Mouse (Mus musculus) heart, adult 2 months (tissue): ENCODE measurements around the gene Herc1.

ENCODE experiments used
- CTCF ChIP-seq: fragments of 200-600 bp; IDR thresholded peaks from 2 replicates; pipeline ENCODE4 v1.8.1; 2022; ENCODE audit warnings: antibody characterized with exemption, mild to moderate bottlenecking, moderate library complexity
- POLR2A ChIP-seq: fragments of 200-500 bp; IDR thresholded peaks from 2 replicates; pipeline ENCODE4 v1.6.1; 2011; ENCODE audit warnings: mild to moderate bottlenecking, low read depth, low read length, control low read depth; ENCODE audit not compliant: insufficient read depth

DNA sequence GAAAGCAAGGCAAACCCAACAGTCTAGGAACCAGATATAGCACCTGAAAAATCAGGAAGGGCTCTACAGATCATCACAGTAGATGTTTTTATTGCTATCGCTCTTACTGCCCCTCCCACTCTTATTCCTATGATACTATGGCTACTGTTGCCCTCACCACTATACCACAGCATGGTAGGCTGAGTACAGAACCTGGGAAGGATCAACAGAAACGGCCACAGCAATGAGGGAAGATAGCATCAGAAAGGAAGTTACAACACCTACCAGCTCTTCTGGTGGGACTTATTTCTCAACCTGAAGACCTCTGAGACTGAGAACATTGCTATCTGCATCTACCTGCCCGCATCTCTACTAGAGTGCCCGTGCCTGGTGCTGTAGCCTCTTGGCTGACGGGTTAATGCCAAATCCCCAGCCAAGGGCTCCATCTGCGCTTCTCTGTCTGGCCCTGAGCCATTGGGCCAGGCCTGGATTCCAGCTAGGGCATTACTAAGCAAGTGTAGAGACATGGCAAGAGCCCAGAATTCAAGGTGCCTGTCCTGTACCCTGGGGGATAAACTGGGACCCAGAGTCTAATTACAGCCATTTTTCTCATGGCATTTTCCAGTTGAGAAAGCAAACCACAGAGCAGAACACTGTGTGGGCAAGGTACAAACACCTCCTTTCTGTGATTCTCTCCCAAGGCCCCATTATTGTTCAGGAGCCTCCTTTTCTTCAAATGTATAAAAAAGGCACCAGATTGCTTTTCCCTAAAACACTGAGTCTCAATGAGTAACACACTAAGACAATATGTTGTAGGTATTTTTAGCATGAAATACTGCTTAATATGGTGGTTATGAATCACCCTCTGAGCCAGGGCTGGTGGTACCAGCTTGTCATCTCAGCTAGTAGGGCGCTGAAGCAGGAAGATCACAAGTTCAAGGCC is 28.0 kb upstream of the Herc1 start:
- no peak for TF ChIP-seq CTCF
- no peak for TF ChIP-seq POLR2A
